Mouse (Mus musculus) G1E-ER4 (cell line): ENCODE results near the gene Hectd4. TPM values are rescaled to one million over a fixed set of nuclear protein-coding genes. Genes with fewer than 3 reads are reported as not detected.

Experiments used
- GATA1 ChIP-seq: IDR thresholded peaks from one replicate; pipeline ENCODE4 v1.8.0; 2012; ENCODE audit warnings: low read length, inconsistent platforms
- polyA plus RNA-seq: library from polyadenylated mRNA; stranded (reverse); fragments of >175 nt; gene quantifications from 2 replicates; pipeline ENCODE4 v1.2.3, GENCODE M21; 2012

The Hectd4 gene
- polyA plus RNA-seq, 1 experiment = 15.6 TPM

- TF ChIP-seq GATA1 = no peak
Observed at GRCm38 (mm10) chr5:121198376-121198775, 21.6 kb upstream of the Hectd4 start.

- no peak for TF ChIP-seq GATA1
Observed at GRCm38 (mm10) chr5:121201739-121202138, 18.3 kb upstream of the Hectd4 start.

- no peak for TF ChIP-seq GATA1
Observed at GRCm38 (mm10) chr5:121202467-121202866, 17.6 kb upstream of the Hectd4 start.

- TF ChIP-seq GATA1 = no peak
Observed at GRCm38 (mm10) chr5:121204132-121205089, 15.6 kb upstream of the Hectd4 start, which contains the start of gene Rpl6. Rpl6 (plus strand) TSS chr5:121204481.

GRCm38 (mm10) chr5:121206540-121206939, 13.5 kb upstream of the Hectd4 start:
- TF ChIP-seq GATA1 = no peak

- TF ChIP-seq GATA1 = no peak
Observed at GRCm38 (mm10) chr5:121206984-121207383, 13.0 kb upstream of the Hectd4 start.

- no peak for TF ChIP-seq GATA1
Observed at GRCm38 (mm10) chr5:121209755-121210600, 10.0 kb upstream of the Hectd4 start.

- no peak for TF ChIP-seq GATA1
Observed at GRCm38 (mm10) chr5:121210601-121210924, 9.5 kb upstream of the Hectd4 start.

GRCm38 (mm10) chr5:121212108-121212507, 7.9 kb upstream of the Hectd4 start:
- TF ChIP-seq GATA1 = no peak

- TF ChIP-seq GATA1 = no peak
Observed at GRCm38 (mm10) chr5:121214707-121215106, 5.3 kb upstream of the Hectd4 start.

- no peak for TF ChIP-seq GATA1
Observed at GRCm38 (mm10) chr5:121215380-121216125, 4.5 kb upstream of the Hectd4 start.

- TF ChIP-seq GATA1 = peak; percentile 68
Observed at GRCm38 (mm10) chr5:121216126-121216446, 3.9 kb upstream of the Hectd4 start.

GRCm38 (mm10) chr5:121217313-121217634, 2.7 kb upstream of the Hectd4 start:
- TF ChIP-seq GATA1 = no peak

GRCm38 (mm10) chr5:121219190-121219589, 829 bp upstream of the Hectd4 start:
- TF ChIP-seq GATA1 = no peak

- no peak for TF ChIP-seq GATA1
Observed at GRCm38 (mm10) chr5:121220732-121221301, 798 bp downstream of the Hectd4 start.
